Mouse (Mus musculus): Measurements from ENCODE around the gene Serpina1b.

DNA sequence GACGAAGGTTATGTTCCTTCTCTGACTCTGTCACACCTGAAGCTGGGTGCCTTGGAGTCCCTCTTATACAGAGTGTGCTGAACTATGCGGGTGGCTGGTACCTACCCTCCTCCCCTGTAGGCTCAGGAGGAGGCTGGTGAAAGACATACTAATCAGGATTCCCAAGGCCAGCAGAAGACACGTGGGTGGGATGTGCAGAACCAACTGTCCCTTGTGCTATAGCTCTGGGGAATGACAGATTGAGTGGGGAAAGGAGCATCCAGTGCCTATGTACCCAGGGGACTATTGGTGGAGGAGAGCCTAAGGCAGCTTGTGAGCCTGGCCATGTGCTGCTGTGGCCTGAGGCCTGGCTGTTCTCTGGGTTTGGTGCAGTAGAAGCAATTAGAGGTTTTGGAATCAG lies 144.1 kb downstream of the Serpina1b start:
- TF ChIP-seq CTCF (IDR thresholded peaks at IDR 0.05; ENCODE audit: low read depth, low read length) (no peak), TAL1 (conservative IDR thresholded peaks at IDR 0.05; ENCODE audit: low read depth, low read length) (no peak), GATA1 (IDR thresholded peaks at IDR 0.05; ENCODE audit: borderline replicate concordance, low read length) (no peak), GATA2 (IDR thresholded peaks at IDR 0.05; ENCODE audit: borderline replicate concordance, low read depth, low read length) (no peak)
